Mouse (Mus musculus) MEL (cell line): ENCODE data around the gene Acoxl. TPM values are rescaled to one million over a fixed set of nuclear protein-coding genes. Genes with fewer than 3 reads are reported as not detected.
A peak's percentile ranks its signal among the peaks of the same experiment; 100 is the strongest.

Experiments
- DNase-seq: peaks from one replicate; pipeline ENCODE4 v3.0.0; 2011; ENCODE audit warnings: low read depth, low spot score
- H3K27ac ChIP-seq: 2 replicates; pipeline ENCODE4 v1.5.1; 2012; ENCODE audit warnings: low read depth, mild to moderate bottlenecking, control low read depth, low read length, moderate library complexity; ENCODE audit not compliant: control insufficient read depth
- H3K27me3 ChIP-seq, 2 experiments: fragments of 150-350 bp in 1 of 2; sonication (generic) in 1 of 2; 2 replicates each; pipeline ENCODE4 v1.6.1; 2012; ENCODE audit warnings: low read length in 2 of 2, mild to moderate bottlenecking in 2 of 2, improper control_type of control experiment in 1 of 2, moderate library complexity in 1 of 2; ENCODE audit not compliant: insufficient read depth in 2 of 2, control insufficient read depth in 1 of 2
- H3K36me3 ChIP-seq, 2 experiments: 2 replicates each; pipeline ENCODE4 v1.6.1; 2012 to 2014; ENCODE audit warnings: low read length in 2 of 2, improper control_type of control experiment in 1 of 2, inconsistent platforms in 1 of 2, mild to moderate bottlenecking in 1 of 2; ENCODE audit not compliant: insufficient read depth in 2 of 2, control insufficient read depth in 1 of 2
- H3K4me1 ChIP-seq, 2 experiments: fragments of 150-350 bp in 1 of 2; sonication (generic) in 1 of 2; 2 replicates each; pipeline ENCODE4 v1.6.1; 2012; ENCODE audit warnings: low read length in 2 of 2, improper control_type of control experiment in 1 of 2, mild to moderate bottlenecking in 1 of 2; ENCODE audit not compliant: insufficient read depth in 2 of 2, control insufficient read depth in 1 of 2
- H3K4me3 ChIP-seq, 2 experiments: fragments of 150-350 bp in 1 of 2; sonication (generic) in 1 of 2; 2 replicates each; pipeline ENCODE4 v1.5.1; 2012; ENCODE audit warnings: low read depth in 2 of 2, low read length in 2 of 2, mild to moderate bottlenecking in 2 of 2, moderate library complexity in 2 of 2, control low read depth in 1 of 2, improper control_type of control experiment in 1 of 2; ENCODE audit not compliant: control insufficient read depth in 1 of 2, insufficient read depth in 1 of 2
- H3K79me2 ChIP-seq: 2 replicates; pipeline ENCODE4 v1.6.1; 2012; ENCODE audit warnings: mild to moderate bottlenecking, low read length, moderate library complexity; ENCODE audit not compliant: control insufficient read depth, poor library complexity, insufficient read depth
- H3K9ac ChIP-seq: 2 replicates; pipeline ENCODE4 v1.6.1; 2012; ENCODE audit warnings: low read depth, mild to moderate bottlenecking, control low read depth, low read length, moderate library complexity; ENCODE audit not compliant: control insufficient read depth, poor library complexity, severe bottlenecking
- H3K9me3 ChIP-seq: fragments of 150-350 bp; sonication (generic); replicated peaks from 2 replicates; pipeline ENCODE4 v1.6.1; 2012; ENCODE audit warnings: mild to moderate bottlenecking, low read length, improper control_type of control experiment, moderate library complexity; ENCODE audit not compliant: insufficient read depth
- CTCF ChIP-seq, 3 experiments: IDR thresholded peaks in 2 of 3; conservative IDR thresholded peaks in 1 of 3; 2 replicates each; pipeline ENCODE4 v1.5.1; 2011 to 2012; ENCODE audit warnings: low read length in 3 of 3, low read depth in 2 of 3, mild to moderate bottlenecking in 2 of 3, improper control_type of control experiment in 1 of 3, inconsistent platforms in 1 of 3, mixed read lengths in 1 of 3, moderate library complexity in 1 of 3; ENCODE audit not compliant: control insufficient read depth in 1 of 3, insufficient read depth in 1 of 3, poor library complexity in 1 of 3, severe bottlenecking in 1 of 3
- E2F4 ChIP-seq: IDR thresholded peaks from 2 replicates; pipeline ENCODE4 v1.6.1; 2011; ENCODE audit warnings: low read depth, low read length, improper control_type of control experiment, borderline replicate concordance
- EP300 ChIP-seq, 2 experiments: IDR thresholded peaks; 2 replicates each; pipeline ENCODE4 v1.6.1; 2011; ENCODE audit warnings: improper control_type of control experiment in 2 of 2, low read length in 2 of 2, low read depth in 1 of 2, mild to moderate bottlenecking in 1 of 2
- ETS1 ChIP-seq: IDR thresholded peaks from 2 replicates; pipeline ENCODE4 v1.6.1; 2012; ENCODE audit warnings: low read depth, mild to moderate bottlenecking, inconsistent platforms, low read length, improper control_type of control experiment, moderate library complexity
- GABPA ChIP-seq: IDR thresholded peaks from 2 replicates; pipeline ENCODE4 v1.6.1; 2012; ENCODE audit warnings: low read depth, mild to moderate bottlenecking, inconsistent platforms, low read length, improper control_type of control experiment, moderate library complexity
- HCFC1 ChIP-seq: IDR thresholded peaks from 2 replicates; pipeline ENCODE4 v1.6.1; 2012; ENCODE audit warnings: low read depth, mild to moderate bottlenecking, inconsistent platforms, low read length, improper control_type of control experiment, moderate library complexity
- KAT2A ChIP-seq: conservative IDR thresholded peaks from 2 replicates; pipeline ENCODE4 v1.6.1; 2012; ENCODE audit warnings: low read depth, low read length, improper control_type of control experiment, inconsistent platforms
- MYB ChIP-seq: IDR thresholded peaks from 2 replicates; pipeline ENCODE4 v1.6.1; 2011; ENCODE audit warnings: mild to moderate bottlenecking, low read depth, low read length, improper control_type of control experiment
- NELFE ChIP-seq: IDR thresholded peaks from 2 replicates; pipeline ENCODE4 v1.6.1; 2011; ENCODE audit warnings: low read depth, low read length, improper control_type of control experiment
- NRF1 ChIP-seq: IDR thresholded peaks from 2 replicates; pipeline ENCODE4 v1.6.1; 2014; ENCODE audit warnings: low read depth, mild to moderate bottlenecking, inconsistent platforms, low read length, improper control_type of control experiment, moderate library complexity; ENCODE audit not compliant: poor library complexity, insufficient read depth, severe bottlenecking
- POLR2AphosphoS2 ChIP-seq: IDR thresholded peaks from 2 replicates; pipeline ENCODE4 v1.6.1; 2011; ENCODE audit warnings: low read length, improper control_type of control experiment
- RAD21 ChIP-seq: IDR thresholded peaks from 2 replicates; pipeline ENCODE4 v1.6.1; 2011; ENCODE audit warnings: mild to moderate bottlenecking, low read depth, low read length, improper control_type of control experiment
- SMC3 ChIP-seq: IDR thresholded peaks from 2 replicates; pipeline ENCODE4 v1.6.1; 2011; ENCODE audit warnings: low read depth, low read length, improper control_type of control experiment
- TAL1 ChIP-seq: IDR thresholded peaks from 2 replicates; pipeline ENCODE4 v1.6.1; 2012; ENCODE audit warnings: mild to moderate bottlenecking, inconsistent platforms, low read length, moderate library complexity, mixed read lengths
- TCF12 ChIP-seq: IDR thresholded peaks from 2 replicates; pipeline ENCODE4 v1.6.1; 2014; ENCODE audit warnings: low read depth, mild to moderate bottlenecking, inconsistent platforms, low read length, improper control_type of control experiment, moderate library complexity
- ZC3H11A ChIP-seq: IDR thresholded peaks from 2 replicates; pipeline ENCODE4 v1.6.1; 2012; ENCODE audit warnings: low read depth, mild to moderate bottlenecking, inconsistent platforms, low read length, improper control_type of control experiment
- polyA plus RNA-seq, 2 experiments: library from polyadenylated mRNA; stranded (reverse) in 1 of 2; unstranded in 1 of 2; fragments of >175 nt in 1 of 2; fragments of >200 nt in 1 of 2; gene quantifications; 2 replicates each; pipeline versions ENCODE4 v1.2.1 to v1.2.4; 2012; ENCODE audit warnings: low replicate concordance in 2 of 2, low read depth in 1 of 2; ENCODE audit not compliant: insufficient read length in 2 of 2, insufficient read depth in 1 of 2, missing spikeins in 1 of 2
- total RNA-seq: library from RNA; depleted of rRNA; stranded (reverse); fragments of 300-350 nt; gene quantifications from 2 replicates; pipeline ENCODE4 v1.2.3, GENCODE M21; 2012

The Acoxl gene
- total and polyA plus RNA-seq, 3 experiments, result 0.31 to 0.39 TPM; not detected in 1

DNA sequence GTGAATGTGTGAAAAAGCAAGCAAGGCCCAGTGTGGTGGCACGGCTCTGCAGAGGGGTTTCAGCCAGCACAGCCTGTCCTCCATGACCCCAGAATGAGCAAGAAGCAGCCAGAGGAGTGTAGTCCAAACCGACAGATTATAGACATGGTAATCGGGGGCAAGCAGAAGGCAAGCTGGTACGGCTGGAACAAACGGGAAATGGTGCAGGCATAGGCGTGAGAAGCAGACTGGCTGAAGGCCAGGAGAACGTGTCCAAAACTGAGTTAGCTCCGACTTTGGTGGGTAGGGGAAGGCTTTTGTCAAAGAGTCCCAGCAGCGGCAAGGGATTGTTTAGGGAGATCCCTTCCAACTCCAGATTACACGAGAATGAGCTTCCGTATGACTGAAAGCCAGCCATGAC, 331.3 kb downstream of the Acoxl start:
- TF ChIP-seq EP300 (IDR thresholded peaks at IDR 0.05; ENCODE audit: low read depth in 1 of 2, low read length in 2 of 2) (0 out of 4 replicates have a peak, but pooled peaks of 1 of the 2 experiments have one; percentile 38), NRF1 (no peak), CTCF (IDR thresholded peaks at IDR 0.05 in 2 of 3, conservative IDR thresholded peaks at IDR 0.05 in 1 of 3; ENCODE audit: control insufficient read depth in 1 of 3, insufficient read depth in 1 of 3, low read depth in 2 of 3, low read length in 3 of 3, poor library complexity in 1 of 3, severe bottlenecking in 1 of 3) (no peak), ETS1 (peak; percentile 27; the same call in 1 of the 2 replicates), GABPA (no peak), TAL1 (peak; percentile 53), TCF12 (0 out of 2 replicates have a peak, but pooled peaks have one; percentile 33), POLR2AphosphoS2 (no peak), RAD21 (no peak), HCFC1 (no peak), E2F4 (no peak), NELFE (no peak)
- Histone ChIP-seq H3K9me3 (no peaks in the 10 kb centered on the region), H3K27ac (no peak overlapping the region), H3K27me3 (no peaks in the 10 kb centered on the region), H3K4me1 (peaks cover 5 to 23% of the 10 kb centered on the region in 2 experiments), H3K9ac (no peak overlapping the region), H3K79me2 (no peaks in the 10 kb centered on the region), H3K36me3 (peaks cover 0 to 13% of the 10 kb centered on the region in 2 experiments; a peak in 2 of 4 replicates), H3K4me3 (peak overlapping the region in 1 of 2 experiments; percentile 35; a peak in 1 of 4 replicates)
- DNase-seq, result peak; percentile 65

GRCm38 (mm10) chr2:128170614-128171013, 331.9 kb downstream of the Acoxl start:
- H3K36me3 ChIP-seq, result peaks cover 0 to 13% of the 10 kb centered on the region in 2 experiments; a peak in 2 of 4 replicates
- no peak for DNase-seq
- H3K9me3 ChIP-seq, result no peaks in the 10 kb centered on the region
- H3K9ac ChIP-seq, result no peak overlapping the region
- no peak overlapping the region for H3K27ac ChIP-seq
- H3K4me1 ChIP-seq, result peaks cover 5 to 23% of the 10 kb centered on the region in 2 experiments
- no peak for TF ChIP-seq SMC3
- TF ChIP-seq KAT2A, result no peak
- no peak for TF ChIP-seq ZC3H11A
- no peak for TF ChIP-seq MYB
- H3K4me3 ChIP-seq, result no peak overlapping the region
- H3K79me2 ChIP-seq, result no peaks in the 10 kb centered on the region
- no peaks in the 10 kb centered on the region for H3K27me3 ChIP-seq
